Mouse (Mus musculus): ENCODE measurements around the gene Gcc2. TPM values are rescaled to one million over a fixed set of nuclear protein-coding genes. Genes with fewer than 3 reads are reported as not detected.
A peak's percentile ranks its signal among the peaks of the same experiment; 100 is the strongest.
"Not testable (repeated sequence)": the region's sequence is repeated elsewhere in the genome, so short reads cannot be mapped to it uniquely, and the experiment has no call there.

Gene Gcc2
- polyA plus RNA-seq, 1 experiment: 22.5 TPM

DNA sequence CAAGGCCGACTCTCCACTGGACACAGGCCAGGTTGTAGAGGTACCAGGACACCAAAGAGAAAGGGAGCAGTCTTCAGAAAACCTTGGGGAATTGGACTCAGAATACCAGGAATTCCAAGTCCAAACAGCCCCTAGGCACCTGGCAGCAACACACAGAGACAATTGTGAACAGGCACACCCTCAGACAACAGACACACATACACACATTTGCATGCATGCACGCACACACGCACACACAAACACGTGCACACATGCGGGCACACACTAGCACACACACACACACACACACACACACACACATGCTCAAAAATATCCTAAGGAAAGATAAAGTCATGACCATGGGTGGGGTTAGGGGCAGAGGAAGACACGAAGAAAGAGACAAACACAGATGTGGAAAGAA is 34.6 kb upstream of the Gcc2 start:
- TF ChIP-seq POLR2A (IDR thresholded peaks at IDR 0.05; ENCODE audit: insufficient read depth, low read length) (no peak), EP300 (IDR thresholded peaks at IDR 0.05; ENCODE audit: insufficient read depth, low read depth, low read length) (no peak), CTCF (IDR thresholded peaks at IDR 0.05; ENCODE audit: low read depth, low read length) (no peak)
- H3K9me3 ChIP-seq (replicated peaks; ENCODE audit: control insufficient read depth, insufficient read depth, low read length, poor library complexity, severe bottlenecking): 0 out of 2 replicates have a peak, but pooled peaks cover 5% of the 10 kb centered on the region
- no peak overlapping the region for H3K9ac ChIP-seq (ENCODE audit: low read depth, poor library complexity, severe bottlenecking)
- no peaks in the 10 kb centered on the region for H3K36me3 ChIP-seq (ENCODE audit: control insufficient read depth, insufficient read depth, low read length, poor library complexity, severe bottlenecking)
- no peaks in the 10 kb centered on the region for H3K4me1 ChIP-seq (ENCODE audit: control insufficient read depth, insufficient read depth, low read length)
- no peak overlapping the region for H3K4me3 ChIP-seq (ENCODE audit: low read depth, low read length)
- no peak overlapping the region for H3K27ac ChIP-seq (ENCODE audit: insufficient read depth, low read length)
- no peaks in the 10 kb centered on the region for H3K27me3 ChIP-seq (ENCODE audit: control insufficient read depth, insufficient read depth, low read length, poor library complexity, severe bottlenecking)

DNA sequence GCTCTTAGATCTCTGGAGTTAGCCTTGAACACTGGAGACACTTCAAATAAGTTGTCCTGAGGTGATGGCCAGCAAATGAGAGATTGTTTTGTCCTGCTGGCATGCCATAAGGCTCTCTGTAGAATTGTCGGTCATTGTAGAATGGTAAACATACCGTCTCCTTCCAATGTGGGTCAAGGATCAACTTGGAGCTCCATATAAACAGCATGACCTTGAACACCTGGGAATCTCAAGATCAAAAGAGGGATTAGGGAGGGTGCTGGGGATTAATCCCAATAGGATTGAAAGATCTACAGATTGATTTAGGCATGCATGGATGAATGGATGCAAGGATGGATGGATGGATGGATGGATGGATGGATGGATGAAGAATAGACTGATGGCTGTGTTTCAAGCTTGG is 33.7 kb upstream of the Gcc2 start:
- H3K9me3 ChIP-seq (replicated peaks; ENCODE audit: control insufficient read depth, insufficient read depth, low read length, poor library complexity, severe bottlenecking); H3K27ac ChIP-seq (ENCODE audit: insufficient read depth, low read length); H3K9ac ChIP-seq (ENCODE audit: low read depth, poor library complexity, severe bottlenecking); H3K4me1 ChIP-seq (ENCODE audit: control insufficient read depth, insufficient read depth, low read length); H3K4me3 ChIP-seq (ENCODE audit: low read depth, low read length); H3K27me3 ChIP-seq (ENCODE audit: control insufficient read depth, insufficient read depth, low read length, poor library complexity, severe bottlenecking); H3K36me3 ChIP-seq (ENCODE audit: control insufficient read depth, insufficient read depth, low read length, poor library complexity, severe bottlenecking): not testable (repeated sequence)

DNA sequence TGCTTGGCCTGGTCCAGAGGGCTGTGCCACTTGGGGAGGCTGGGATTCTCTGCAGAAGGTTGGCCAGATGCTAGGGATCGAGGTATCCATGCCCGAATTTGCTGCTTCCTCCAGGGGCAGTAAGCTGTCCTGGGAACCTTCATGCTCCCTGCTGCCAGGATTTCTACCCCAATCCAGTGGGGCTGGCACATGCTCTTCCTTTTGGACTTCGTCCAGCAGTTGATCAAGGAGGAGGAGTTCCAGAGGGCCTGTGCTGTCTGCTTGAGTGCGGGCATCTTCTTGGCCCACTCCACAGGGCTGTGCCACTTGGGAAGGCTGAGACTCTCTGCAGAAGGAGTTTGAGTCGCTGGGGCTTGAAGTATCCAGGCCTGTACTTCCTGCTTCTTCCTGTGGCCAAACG is 32.1 kb upstream of the Gcc2 start:
- not testable (repeated sequence) for H3K27me3 ChIP-seq (ENCODE audit: control insufficient read depth, insufficient read depth, low read length, poor library complexity, severe bottlenecking); H3K9ac ChIP-seq (ENCODE audit: low read depth, poor library complexity, severe bottlenecking); H3K36me3 ChIP-seq (ENCODE audit: control insufficient read depth, insufficient read depth, low read length, poor library complexity, severe bottlenecking); H3K27ac ChIP-seq (ENCODE audit: insufficient read depth, low read length); H3K4me1 ChIP-seq (ENCODE audit: control insufficient read depth, insufficient read depth, low read length); H3K4me3 ChIP-seq (ENCODE audit: low read depth, low read length); H3K9me3 ChIP-seq (replicated peaks; ENCODE audit: control insufficient read depth, insufficient read depth, low read length, poor library complexity, severe bottlenecking)

DNA sequence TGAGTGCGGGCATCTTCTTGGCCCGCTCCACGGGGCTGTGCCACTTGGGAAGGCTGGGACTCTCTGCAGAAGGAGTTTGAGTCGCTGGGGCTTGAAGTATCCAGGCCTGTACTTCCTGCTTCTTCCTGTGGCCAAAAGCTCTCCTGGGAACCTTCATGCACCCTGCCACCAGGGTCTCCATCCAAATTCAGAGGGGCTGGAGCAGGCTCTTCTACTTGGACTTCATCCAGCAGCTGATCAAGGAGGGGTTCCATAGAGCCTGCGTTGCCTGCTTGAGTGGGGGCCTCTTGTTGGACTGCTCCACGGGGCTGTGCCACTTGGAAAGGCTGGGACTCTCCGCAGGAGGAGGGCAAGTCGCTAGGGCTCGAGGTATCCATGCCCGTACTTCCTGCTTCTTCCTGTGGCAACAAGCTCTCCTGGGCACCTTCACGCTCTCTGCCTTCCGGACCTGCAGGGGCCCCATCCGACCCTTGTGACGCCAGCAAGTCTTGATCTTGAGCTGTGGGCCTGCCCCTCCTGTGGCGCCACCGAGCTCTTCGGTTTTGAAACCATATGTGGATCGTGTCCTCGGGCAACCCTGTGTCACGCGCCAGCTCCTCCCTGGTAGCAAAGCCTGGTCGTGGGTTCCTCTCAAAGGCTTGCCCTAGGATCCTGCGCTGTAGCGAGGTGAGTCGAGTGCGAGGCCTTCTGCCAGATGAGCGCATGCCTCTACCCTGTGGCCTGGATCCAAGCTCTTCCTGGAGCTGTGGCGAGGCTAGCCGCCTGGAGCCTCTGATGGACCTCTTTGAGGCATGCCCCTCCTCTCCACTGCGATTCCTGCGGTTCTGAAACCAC is 31.1 kb upstream of the Gcc2 start:
- not testable (repeated sequence) for H3K27me3 ChIP-seq (ENCODE audit: control insufficient read depth, insufficient read depth, low read length, poor library complexity, severe bottlenecking); H3K4me3 ChIP-seq (ENCODE audit: low read depth, low read length); H3K27ac ChIP-seq (ENCODE audit: insufficient read depth, low read length); H3K9me3 ChIP-seq (replicated peaks; ENCODE audit: control insufficient read depth, insufficient read depth, low read length, poor library complexity, severe bottlenecking); H3K36me3 ChIP-seq (ENCODE audit: control insufficient read depth, insufficient read depth, low read length, poor library complexity, severe bottlenecking); H3K9ac ChIP-seq (ENCODE audit: low read depth, poor library complexity, severe bottlenecking); H3K4me1 ChIP-seq (ENCODE audit: control insufficient read depth, insufficient read depth, low read length)
- 0 out of 2 replicates have a peak, but pooled peaks have one; percentile 9 for TF ChIP-seq EP300 (IDR thresholded peaks at IDR 0.05; ENCODE audit: insufficient read depth, low read depth, low read length)

DNA sequence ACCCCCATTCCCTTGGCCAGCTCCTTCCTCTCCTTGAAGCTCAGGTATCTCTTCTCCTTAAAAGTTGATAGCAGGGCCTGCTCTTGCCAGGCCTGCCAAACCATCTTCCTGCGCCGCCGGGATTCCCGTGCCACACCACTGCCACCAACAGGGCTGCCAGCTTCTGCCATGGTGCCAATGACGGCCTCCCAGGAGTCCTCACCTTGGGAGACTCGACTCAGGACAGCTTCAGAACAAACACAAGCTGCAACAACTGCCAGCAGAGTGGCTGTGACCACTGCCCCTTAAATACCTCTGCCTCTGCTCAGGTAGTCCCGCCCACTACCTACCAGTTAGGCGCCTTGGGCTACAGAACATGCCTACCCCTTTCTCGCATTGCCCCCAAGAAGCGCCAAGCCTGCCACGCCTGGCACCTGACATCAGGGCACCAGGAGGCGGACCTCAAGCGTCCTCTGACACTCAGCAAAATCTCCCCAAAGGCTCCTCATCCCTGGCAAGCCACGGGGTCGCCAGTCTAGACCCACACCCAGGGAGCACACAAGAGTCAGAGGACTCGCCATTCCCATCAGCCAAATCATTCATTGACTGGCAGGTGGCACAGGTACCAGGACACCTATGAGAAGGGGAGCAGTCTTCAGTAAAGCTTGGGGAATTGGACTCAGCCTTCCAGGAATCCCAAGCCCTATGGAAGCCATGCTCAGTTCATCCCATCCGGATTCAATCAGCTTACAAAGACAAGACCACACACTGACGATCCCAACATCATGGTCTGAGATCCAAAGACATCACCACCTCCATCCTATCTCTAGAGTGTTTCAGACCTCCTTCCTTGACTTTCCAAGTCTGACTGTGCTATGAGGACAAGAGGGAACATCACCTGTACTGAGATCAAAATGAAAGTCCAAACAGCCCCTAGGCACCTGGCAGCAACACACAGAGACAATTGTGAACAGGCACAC is 30.2 kb upstream of the Gcc2 start, which contains the start of gene AW822073:
TSS of gene AW822073 (minus strand) at position 104 of the 959 bp plus-strand sequence.
- H3K4me3 ChIP-seq (ENCODE audit: low read depth, low read length); H3K9ac ChIP-seq (ENCODE audit: low read depth, poor library complexity, severe bottlenecking); H3K36me3 ChIP-seq (ENCODE audit: control insufficient read depth, insufficient read depth, low read length, poor library complexity, severe bottlenecking); H3K4me1 ChIP-seq (ENCODE audit: control insufficient read depth, insufficient read depth, low read length); H3K27me3 ChIP-seq (ENCODE audit: control insufficient read depth, insufficient read depth, low read length, poor library complexity, severe bottlenecking); H3K9me3 ChIP-seq (replicated peaks; ENCODE audit: control insufficient read depth, insufficient read depth, low read length, poor library complexity, severe bottlenecking); H3K27ac ChIP-seq (ENCODE audit: insufficient read depth, low read length): not testable (repeated sequence)

DNA sequence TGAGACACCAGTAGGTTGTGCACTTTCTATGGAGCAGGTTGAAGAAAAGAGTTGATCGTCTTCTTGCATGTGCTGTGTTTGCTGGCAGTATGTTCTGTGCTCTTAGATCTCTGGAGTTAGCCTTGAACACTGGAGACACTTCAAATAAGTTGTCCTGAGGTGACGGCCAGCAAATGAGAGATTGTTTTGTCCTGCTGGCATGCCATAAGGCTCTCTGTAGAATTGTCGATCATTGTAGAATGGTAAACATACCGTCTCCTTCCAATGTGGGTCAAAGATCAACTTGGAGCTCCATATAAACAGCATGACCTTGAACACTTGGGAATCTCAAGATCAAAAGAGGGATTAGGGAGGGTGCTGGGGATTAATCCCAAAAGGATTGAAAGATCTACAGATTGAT is 28.9 kb upstream of the Gcc2 start:
- not testable (repeated sequence) for H3K9ac ChIP-seq (ENCODE audit: low read depth, poor library complexity, severe bottlenecking)

DNA sequence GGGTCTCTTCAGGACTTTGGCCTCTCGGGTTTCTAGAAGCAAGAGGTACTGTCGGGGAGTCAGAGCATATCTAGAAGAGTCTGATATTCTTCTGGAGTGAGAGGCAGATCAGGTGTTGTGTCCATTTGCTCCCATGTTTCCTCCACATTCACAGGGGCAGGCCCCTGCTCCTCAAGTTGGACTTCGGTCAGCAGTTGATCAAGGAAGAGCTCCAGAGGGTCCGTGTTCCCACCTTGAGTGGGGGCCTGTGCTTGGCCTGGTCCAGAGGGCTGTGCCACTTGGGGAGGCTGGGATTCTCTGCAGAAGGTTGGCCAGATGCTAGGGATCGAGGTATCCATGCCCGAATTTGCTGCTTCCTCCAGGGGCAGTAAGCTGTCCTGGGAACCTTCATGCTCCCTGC is 27.5 kb upstream of the Gcc2 start:
- H3K9me3 ChIP-seq (replicated peaks; ENCODE audit: control insufficient read depth, insufficient read depth, low read length, poor library complexity, severe bottlenecking); H3K36me3 ChIP-seq (ENCODE audit: control insufficient read depth, insufficient read depth, low read length, poor library complexity, severe bottlenecking); H3K4me3 ChIP-seq (ENCODE audit: low read depth, low read length); H3K9ac ChIP-seq (ENCODE audit: low read depth, poor library complexity, severe bottlenecking); H3K27me3 ChIP-seq (ENCODE audit: control insufficient read depth, insufficient read depth, low read length, poor library complexity, severe bottlenecking); H3K4me1 ChIP-seq (ENCODE audit: control insufficient read depth, insufficient read depth, low read length); H3K27ac ChIP-seq (ENCODE audit: insufficient read depth, low read length): not testable (repeated sequence)

More for the DNA sequence above, 28.9 kb upstream of the Gcc2 start:
- H3K9me3 ChIP-seq (replicated peaks; ENCODE audit: control insufficient read depth, insufficient read depth, low read length, poor library complexity, severe bottlenecking); H3K36me3 ChIP-seq (ENCODE audit: control insufficient read depth, insufficient read depth, low read length, poor library complexity, severe bottlenecking); H3K27me3 ChIP-seq (ENCODE audit: control insufficient read depth, insufficient read depth, low read length, poor library complexity, severe bottlenecking); H3K4me1 ChIP-seq (ENCODE audit: control insufficient read depth, insufficient read depth, low read length); H3K4me3 ChIP-seq (ENCODE audit: low read depth, low read length); H3K27ac ChIP-seq (ENCODE audit: insufficient read depth, low read length): not testable (repeated sequence)

DNA sequence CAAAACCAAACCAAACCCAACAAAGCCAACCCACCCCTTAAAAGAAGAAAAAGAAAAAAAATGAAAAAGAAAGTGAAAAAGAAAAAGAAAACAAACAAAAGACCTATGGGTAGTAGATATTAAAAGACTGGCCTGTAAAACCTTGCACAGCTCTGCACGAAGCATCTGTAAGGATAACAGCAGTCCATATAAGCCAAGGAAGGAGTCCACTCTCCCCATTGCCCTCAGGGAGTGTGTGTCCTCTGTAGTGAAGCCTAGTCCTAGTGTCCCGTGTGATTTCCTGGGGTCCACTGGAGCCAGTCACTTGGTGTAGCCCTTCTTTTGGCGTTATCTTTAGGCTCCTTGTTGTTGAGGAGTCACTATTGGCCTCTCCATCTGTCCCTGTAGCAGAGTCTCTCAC is 25.3 kb upstream of the Gcc2 start:
- not testable (repeated sequence) for H3K9ac ChIP-seq (ENCODE audit: low read depth, poor library complexity, severe bottlenecking); H3K9me3 ChIP-seq (replicated peaks; ENCODE audit: control insufficient read depth, insufficient read depth, low read length, poor library complexity, severe bottlenecking); H3K36me3 ChIP-seq (ENCODE audit: control insufficient read depth, insufficient read depth, low read length, poor library complexity, severe bottlenecking); H3K27me3 ChIP-seq (ENCODE audit: control insufficient read depth, insufficient read depth, low read length, poor library complexity, severe bottlenecking); H3K27ac ChIP-seq (ENCODE audit: insufficient read depth, low read length); H3K4me1 ChIP-seq (ENCODE audit: control insufficient read depth, insufficient read depth, low read length); H3K4me3 ChIP-seq (ENCODE audit: low read depth, low read length)

DNA sequence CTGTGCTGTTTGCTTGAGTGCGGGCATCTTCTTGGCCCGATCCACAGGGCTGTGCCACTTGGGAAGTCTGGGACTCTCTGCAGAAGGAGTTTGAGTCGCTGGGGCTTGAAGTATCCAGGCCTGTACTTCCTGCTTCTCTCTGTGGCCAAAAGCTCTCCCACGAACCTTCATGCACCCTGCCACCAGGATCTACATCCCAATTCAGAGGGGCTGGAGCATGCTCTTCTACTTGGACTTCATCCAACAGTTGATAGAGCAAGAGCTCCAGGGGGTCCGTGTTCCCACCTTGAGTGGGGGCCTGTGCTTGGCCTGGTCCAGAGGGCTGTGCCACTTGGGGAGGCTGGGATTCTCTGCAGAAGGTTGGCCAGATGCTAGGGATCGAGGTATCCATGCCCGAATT is 24.2 kb upstream of the Gcc2 start:
- not testable (repeated sequence) for H3K27me3 ChIP-seq (ENCODE audit: control insufficient read depth, insufficient read depth, low read length, poor library complexity, severe bottlenecking); H3K36me3 ChIP-seq (ENCODE audit: control insufficient read depth, insufficient read depth, low read length, poor library complexity, severe bottlenecking); H3K9me3 ChIP-seq (replicated peaks; ENCODE audit: control insufficient read depth, insufficient read depth, low read length, poor library complexity, severe bottlenecking); H3K9ac ChIP-seq (ENCODE audit: low read depth, poor library complexity, severe bottlenecking); H3K4me3 ChIP-seq (ENCODE audit: low read depth, low read length); H3K4me1 ChIP-seq (ENCODE audit: control insufficient read depth, insufficient read depth, low read length); H3K27ac ChIP-seq (ENCODE audit: insufficient read depth, low read length)
